Mouse (Mus musculus) gastrocnemius, postnatal 10 days (tissue): Measurements from ENCODE around the gene Plekhn1. TPM values are rescaled to one million over a fixed set of nuclear protein-coding genes. Genes with fewer than 3 reads are reported as not detected.

Experiments
- DNase-seq: peaks from one replicate; pipeline ENCODE4 v3.0.0; 2021; ENCODE audit warnings: mixed read lengths
- microRNA-seq, 2 experiments: library from miRNA; unstranded; fragments of <30 nt; microRNA quantifications; one replicate each; pipeline ENCODE4 v1.2.0; 2021
- total RNA-seq, 2 experiments: library from RNA; stranded (reverse); gene quantifications; 2 replicates each; pipeline ENCODE4 v1.2.3; 2021

Gene Plekhn1
- total RNA-seq, 2 experiments from 2014 or later = 6.5 to 8.7 TPM

GRCm38 (mm10) chr4:156184291-156184954 is 50.2 kb downstream of the Plekhn1 start:
- DNase-seq = no peak

- no peak for DNase-seq
These were observed 50.9 kb downstream of the Plekhn1 start for GRCm38 (mm10) chr4:156183747-156184146.

- DNase-seq = no peak
These were observed 57.0 kb downstream of the Plekhn1 start for GRCm38 (mm10) chr4:156177630-156178029.

- no peak for DNase-seq
These were observed 62.8 kb downstream of the Plekhn1 start for GRCm38 (mm10) chr4:156171828-156172227.

Small RNA genes within 50 kb of the gene (microRNA-seq; reads per million reads assigned to microRNA genes)
- 0.25 to 1.6 reads per million in 2 experiments for gene Mir7658

Other genes starting within 250 kb of the Plekhn1 start
- gene B3galt6, start 242.2 kb downstream of the Plekhn1 start, total RNA-seq = 1 to 10 TPM; 3.1 to 3.8 TPM
- gene Sdf4, start 242.0 kb downstream of the Plekhn1 start, total RNA-seq = 10 to 100 TPM; 87.9 to 96.0 TPM
- under 1 TPM; 0.31 to 0.93 TPM for gene Tnfrsf4, start 221.0 kb downstream of the Plekhn1 start, total RNA-seq
- gene Tnfrsf18, start 208.7 kb downstream of the Plekhn1 start, total RNA-seq = under 1 TPM in 1 of 2 experiments, not detected in 1; 0.36 TPM
- not detected for gene Ttll10, start 175.4 kb downstream of the Plekhn1 start, total RNA-seq
- gene 9430015G10Rik, start 124.9 kb downstream of the Plekhn1 start, total RNA-seq = 1 to 10 TPM; 3.0 to 5.8 TPM
- gene Rnf223, start 104.3 kb downstream of the Plekhn1 start, total RNA-seq = under 1 TPM; 0.14 to 0.16 TPM
- 10 to 100 TPM; 31.4 to 40.8 TPM for gene Agrn, start 37.4 kb downstream of the Plekhn1 start, total RNA-seq
- under 1 TPM in 1 of 2 experiments, not detected in 1; 0.33 TPM for gene Isg15, start 34.0 kb downstream of the Plekhn1 start, total RNA-seq
- gene AW011738, start 31.6 kb downstream of the Plekhn1 start, total RNA-seq = 1 to 10 TPM; 2.7 to 3.2 TPM
- gene Perm1, start 19.0 kb downstream of the Plekhn1 start, total RNA-seq = 10 to 100 TPM; 41.4 to 50.3 TPM
- gene Noc2l, start 1.2 kb upstream of the Plekhn1 start, total RNA-seq = 10 to 100 TPM; 28.3 to 31.8 TPM
- under 1 TPM; 0.35 to 0.79 TPM for gene Samd11, start 20.8 kb upstream of the Plekhn1 start, total RNA-seq
- not detected for gene Vmn2r-ps159, start 96.2 kb upstream of the Plekhn1 start, total RNA-seq